Mouse (Mus musculus) stomach, embryonic 15.5 days (tissue): ENCODE measurements around the gene Dap. TPM values are rescaled to one million over a fixed set of nuclear protein-coding genes. Genes with fewer than 3 reads are reported as not detected.

Experiments
- ATAC-seq: fragments of 200-750 bp; cut with Nextera tagmentation; 2 replicates; pipeline ENCODE4 v1.8.0; 2017; ENCODE audit warnings: low read depth, moderate number of reproducible peaks, moderate TSS enrichment; ENCODE audit not compliant: insufficient read depth, low FRiP score
- H3K27ac ChIP-seq: fragments of 300-500 bp; sonication (generic); 2 replicates; pipeline ENCODE4 v1.5.1; 2015; ENCODE audit warnings: mild to moderate bottlenecking, inconsistent platforms
- H3K27me3 ChIP-seq: fragments of 300-500 bp; sonication (generic); replicated peaks from 2 replicates; pipeline ENCODE4 v1.6.1; 2015; ENCODE audit warnings: inconsistent platforms
- H3K36me3 ChIP-seq: fragments of 300-500 bp; sonication (generic); 2 replicates; pipeline ENCODE4 v1.6.1; 2015; ENCODE audit warnings: inconsistent platforms
- H3K4me1 ChIP-seq: fragments of 300-500 bp; sonication (generic); 2 replicates; pipeline ENCODE4 v1.6.1; 2015; ENCODE audit warnings: inconsistent platforms
- H3K4me2 ChIP-seq: fragments of 300-500 bp; sonication (generic); 2 replicates; pipeline ENCODE4 v1.6.1; 2015; ENCODE audit warnings: mild to moderate bottlenecking, inconsistent platforms
- H3K4me3 ChIP-seq: fragments of 300-500 bp; sonication (generic); replicated peaks from 2 replicates; pipeline ENCODE4 v1.5.1; 2015; ENCODE audit warnings: inconsistent platforms
- H3K9ac ChIP-seq: fragments of 300-500 bp; sonication (generic); 2 replicates; pipeline ENCODE4 v1.6.1; 2015; ENCODE audit warnings: inconsistent platforms
- H3K9me3 ChIP-seq: fragments of 300-500 bp; sonication (generic); 2 replicates; pipeline ENCODE4 v1.6.1; 2016; ENCODE audit warnings: inconsistent platforms
- WGBS: fragments of 180-500 bp; shearing (Covaris S2); methylation state at CpG from one replicate; pipeline ENCODE4 v1.1.7; 2015; 5-methylcytosine and 5-hydroxymethylcytosine counted together
- polyA plus RNA-seq: library from polyadenylated mRNA; unstranded; fragments of >200 nt; fragmentation: Nextera tagmentation; extraction: Ambion mirVana; gene quantifications from 2 replicates; pipeline ENCODE4 v1.2.1, GENCODE M21; 2015

Dap gene
- polyA plus RNA-seq, 1 experiment from 2014 or later = 112 TPM

DNA sequence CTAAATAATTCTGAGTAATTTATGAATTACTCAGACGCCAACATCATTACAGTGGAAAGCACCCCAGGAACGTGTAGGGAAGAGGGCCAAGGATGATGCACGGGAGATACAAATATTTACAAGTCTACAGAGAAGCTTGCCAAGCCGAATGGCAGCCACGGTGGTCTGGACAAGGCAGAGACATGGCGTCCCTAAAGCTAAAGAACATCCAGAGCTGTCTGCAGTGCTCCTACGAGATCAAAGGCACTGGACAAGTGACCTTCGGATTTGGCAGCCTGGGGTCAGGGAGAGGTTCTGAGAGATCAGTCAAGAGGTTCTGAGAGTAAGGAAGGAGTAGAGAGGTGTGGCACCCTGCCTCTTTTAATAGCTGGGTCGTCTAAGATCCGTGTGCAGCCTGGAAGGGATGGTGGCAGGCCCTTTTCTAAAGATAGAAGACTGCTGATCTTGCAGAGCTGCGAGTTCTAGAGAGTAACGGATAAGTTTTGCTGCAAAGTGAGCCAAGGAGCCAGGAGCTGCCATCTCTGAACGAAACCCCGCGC lies 449 bp upstream of the Dap start:
- 39% methylated on average over 15 of the region's 15 CpGs for WGBS
- no peaks in the 10 kb centered on the region for H3K36me3 ChIP-seq
- no peaks in the 10 kb centered on the region for H3K9me3 ChIP-seq
- peak overlapping the region; percentile 77 for H3K4me2 ChIP-seq
- H3K27ac ChIP-seq = peak overlapping the region; percentile 48
- peak overlapping the region; percentile 84 for H3K4me3 ChIP-seq
- ATAC-seq = peak; percentile 12
- no peaks in the 10 kb centered on the region for H3K27me3 ChIP-seq
- H3K9ac ChIP-seq = no peak overlapping the region; the same call in 1 of the 2 replicates
- peaks cover 8% of the 10 kb centered on the region; the same call in 1 of the 2 replicates for H3K4me1 ChIP-seq

DNA sequence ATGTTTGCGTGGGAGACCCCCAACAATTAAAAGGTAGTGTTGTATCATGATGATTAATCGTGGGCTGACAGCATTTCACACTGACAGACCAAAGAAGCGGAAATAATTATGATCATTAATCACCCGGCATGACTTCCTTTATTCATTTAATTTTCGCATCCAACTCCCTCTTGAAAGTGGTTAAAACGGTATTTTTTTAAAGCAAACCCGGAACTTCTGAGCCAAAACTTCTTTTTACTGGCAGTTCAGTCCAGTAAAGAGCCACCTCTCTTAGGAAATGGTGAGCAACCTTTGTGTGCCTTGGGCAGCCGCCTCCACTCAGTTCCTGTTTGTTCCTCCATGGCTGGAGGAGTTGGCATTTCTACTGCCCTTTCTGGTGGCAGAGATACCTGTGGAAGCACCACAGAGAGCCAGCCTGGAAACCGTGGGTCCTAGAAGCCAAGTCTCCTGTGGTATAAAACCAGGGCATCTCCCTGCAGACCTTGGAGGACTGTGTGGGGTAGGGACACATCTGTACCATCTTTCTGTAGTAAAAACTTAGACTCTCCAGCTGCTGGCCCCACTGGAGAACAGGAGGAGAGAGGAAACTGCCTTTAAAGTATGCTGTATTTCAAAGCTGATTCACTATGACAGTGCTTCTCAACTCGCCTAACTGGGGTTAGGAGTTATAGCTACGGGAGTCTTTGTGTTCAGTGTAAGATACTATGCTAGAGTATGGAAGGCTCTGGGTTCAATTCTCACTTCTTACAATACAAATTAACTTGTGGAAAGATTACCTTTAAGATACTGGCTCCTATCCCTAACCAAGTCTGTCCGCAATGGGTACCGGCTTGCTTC lies 910 bp downstream of the Dap start:
- ATAC-seq = no peak
- peak overlapping the region; percentile 77 for H3K4me2 ChIP-seq
- 24% methylated on average over 13 of the region's 13 CpGs for WGBS
- no peaks in the 10 kb centered on the region for H3K36me3 ChIP-seq
- H3K27me3 ChIP-seq = no peaks in the 10 kb centered on the region
- peak overlapping the region; percentile 84 for H3K4me3 ChIP-seq
- peak overlapping the region; percentile 86 for H3K27ac ChIP-seq
- H3K9me3 ChIP-seq = no peaks in the 10 kb centered on the region
- H3K4me1 ChIP-seq = peaks cover 8% of the 10 kb centered on the region; the same call in 1 of the 2 replicates
- H3K9ac ChIP-seq = peak overlapping the region; percentile 88

- H3K27me3 ChIP-seq = no peaks in the 10 kb centered on the region
- no peak for ATAC-seq
- H3K4me3 ChIP-seq = peak overlapping the region; percentile 84
- H3K9ac ChIP-seq = no peak overlapping the region
- peaks cover 8% of the 10 kb centered on the region; the same call in 1 of the 2 replicates for H3K4me1 ChIP-seq
- no peaks in the 10 kb centered on the region for H3K36me3 ChIP-seq
- H3K9me3 ChIP-seq = no peaks in the 10 kb centered on the region
- H3K27ac ChIP-seq = peak overlapping the region; percentile 86
- 71% methylated on average over 4 of the region's 4 CpGs for WGBS
- H3K4me2 ChIP-seq = peak overlapping the region; percentile 77
Measured at GRCm38 (mm10) chr15:31225643-31226325, 1.7 kb downstream of the Dap start.

GRCm38 (mm10) chr15:31226464-31226863 lies 2.4 kb downstream of the Dap start:
- WGBS = 61% methylated on average over 6 of the region's 6 CpGs
- H3K4me2 ChIP-seq = peak overlapping the region; percentile 77; the same call in 1 of the 2 replicates
- H3K27ac ChIP-seq = no peak overlapping the region
- H3K4me3 ChIP-seq = no peak overlapping the region; the same call in 1 of the 2 replicates
- no peak overlapping the region for H3K9ac ChIP-seq
- no peaks in the 10 kb centered on the region for H3K36me3 ChIP-seq
- H3K4me1 ChIP-seq = peaks cover 8% of the 10 kb centered on the region; the same call in 1 of the 2 replicates
- no peak for ATAC-seq
- H3K27me3 ChIP-seq = no peaks in the 10 kb centered on the region
- H3K9me3 ChIP-seq = no peaks in the 10 kb centered on the region

GRCm38 (mm10) chr15:31227793-31228192 lies 3.7 kb downstream of the Dap start:
- Histone ChIP-seq H3K9ac (no peak overlapping the region), H3K27me3 (no peaks in the 10 kb centered on the region), H3K4me2 (no peak overlapping the region), H3K4me1 (peaks cover 8% of the 10 kb centered on the region; the same call in 1 of the 2 replicates), H3K36me3 (no peaks in the 10 kb centered on the region), H3K4me3 (no peak overlapping the region), H3K27ac (no peak overlapping the region), H3K9me3 (no peaks in the 10 kb centered on the region)
- WGBS = 90% methylated on average over 8 of the region's 8 CpGs
- ATAC-seq = no peak

GRCm38 (mm10) chr15:31233006-31233405 lies 8.9 kb downstream of the Dap start:
- WGBS = 87% methylated on average over 1 of the region's 1 CpGs
- no peaks in the 10 kb centered on the region for H3K9me3 ChIP-seq
- H3K27ac ChIP-seq = no peak overlapping the region
- no peak overlapping the region for H3K9ac ChIP-seq
- no peaks in the 10 kb centered on the region for H3K27me3 ChIP-seq
- H3K4me3 ChIP-seq = no peak overlapping the region
- no peaks in the 10 kb centered on the region; the same call in 1 of the 2 replicates for H3K36me3 ChIP-seq
- ATAC-seq = no peak
- no peaks in the 10 kb centered on the region for H3K4me1 ChIP-seq
- H3K4me2 ChIP-seq = no peak overlapping the region

DNA sequence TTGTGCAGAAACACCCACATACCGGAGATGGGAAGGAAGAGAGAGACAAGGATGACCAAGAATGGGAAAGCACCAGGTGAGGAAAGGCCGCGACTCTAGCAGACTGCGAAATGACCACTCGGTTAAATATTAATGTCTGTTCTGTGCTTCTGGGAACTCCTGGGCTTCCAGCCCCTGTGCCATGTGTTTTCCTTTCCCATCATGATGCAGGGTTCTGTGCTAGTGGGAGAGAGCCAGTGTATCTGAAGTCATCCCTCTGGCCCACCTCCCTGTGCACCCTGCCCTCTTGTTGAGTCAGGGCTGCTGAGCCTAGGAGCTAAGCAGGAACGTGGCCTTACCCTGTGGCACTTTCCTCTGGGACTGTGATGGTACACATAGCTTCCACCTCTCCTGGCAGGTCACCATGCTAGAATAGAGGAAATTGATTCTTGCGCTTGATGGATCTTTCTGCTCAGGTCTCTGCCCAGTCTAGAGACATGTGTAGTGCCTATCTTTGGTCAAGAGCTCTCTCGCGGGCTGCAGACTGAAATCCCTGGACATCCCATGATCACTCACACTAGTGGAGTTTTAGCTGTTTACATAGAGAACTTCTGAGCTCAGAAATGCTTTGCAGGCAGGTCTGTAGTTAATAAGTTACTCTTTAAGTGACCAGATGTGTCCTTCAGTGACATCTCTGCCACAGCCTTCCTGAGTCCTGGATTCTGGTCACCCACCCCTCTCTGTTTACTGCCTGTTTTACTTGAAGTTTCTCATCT lies 11.9 kb downstream of the Dap start:
- peak; percentile 60; the same call in 1 of the 2 replicates for ATAC-seq
- no peaks in the 10 kb centered on the region for H3K27me3 ChIP-seq
- no peaks in the 10 kb centered on the region for H3K9me3 ChIP-seq
- H3K4me3 ChIP-seq = no peak overlapping the region
- H3K4me2 ChIP-seq = no peak overlapping the region
- peak overlapping the region; percentile 5; the same call in 1 of the 2 replicates for H3K27ac ChIP-seq
- WGBS = 69% methylated on average over 9 of the region's 9 CpGs
- H3K36me3 ChIP-seq = no peaks in the 10 kb centered on the region; the same call in 1 of the 2 replicates
- H3K9ac ChIP-seq = no peak overlapping the region
- H3K4me1 ChIP-seq = no peaks in the 10 kb centered on the region

DNA sequence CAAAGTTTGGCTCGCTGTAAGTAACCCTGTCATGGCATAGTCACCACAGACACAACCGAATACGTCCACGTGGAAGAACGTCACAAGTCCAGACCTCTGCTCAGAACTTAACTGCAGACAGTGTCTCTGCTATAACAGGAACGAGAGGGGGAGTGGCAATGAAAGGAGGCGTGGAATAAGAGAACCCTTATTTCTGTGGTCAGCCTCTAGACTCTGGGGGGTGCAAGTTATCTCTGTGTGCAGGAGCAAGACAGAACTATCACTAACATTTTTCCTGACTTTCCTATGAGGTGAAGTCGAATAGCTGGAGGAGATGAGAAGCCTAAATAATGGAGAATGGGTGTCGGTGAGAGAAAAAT lies 12.4 kb downstream of the Dap start:
- no peaks in the 10 kb centered on the region for H3K27me3 ChIP-seq
- no peak overlapping the region for H3K9ac ChIP-seq
- H3K36me3 ChIP-seq = no peaks in the 10 kb centered on the region; the same call in 1 of the 2 replicates
- no peak overlapping the region for H3K4me2 ChIP-seq
- H3K4me3 ChIP-seq = no peak overlapping the region
- H3K4me1 ChIP-seq = no peaks in the 10 kb centered on the region
- H3K27ac ChIP-seq = no peak overlapping the region
- no peaks in the 10 kb centered on the region for H3K9me3 ChIP-seq
- 84% methylated on average over 9 of the region's 9 CpGs for WGBS
- no peak for ATAC-seq

DNA sequence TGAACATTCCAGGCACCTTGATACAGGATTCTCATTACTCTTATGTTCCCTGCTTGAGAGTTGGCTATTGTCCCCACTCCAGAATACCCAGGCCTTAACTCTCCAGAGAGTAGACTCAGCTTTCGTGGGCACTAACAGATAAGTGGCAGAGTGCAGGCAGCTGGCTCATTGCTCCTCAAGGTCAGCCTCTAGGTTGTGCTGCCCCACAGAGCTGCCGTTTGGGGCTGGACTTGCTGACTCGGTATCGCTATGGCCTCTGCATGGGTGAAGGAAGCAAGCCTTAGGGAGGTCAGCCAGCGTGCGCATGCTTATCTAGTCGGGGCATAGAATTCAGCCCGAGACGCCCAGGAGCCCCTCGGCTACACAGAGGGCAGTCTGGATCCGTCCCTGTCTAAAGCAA lies 13.3 kb downstream of the Dap start:
- H3K4me2 ChIP-seq = no peak overlapping the region
- H3K36me3 ChIP-seq = peaks cover 2% of the 10 kb centered on the region; the same call in 1 of the 2 replicates
- no peaks in the 10 kb centered on the region for H3K4me1 ChIP-seq
- H3K4me3 ChIP-seq = no peak overlapping the region
- no peak overlapping the region for H3K9ac ChIP-seq
- 65% methylated on average over 11 of the region's 11 CpGs for WGBS
- no peaks in the 10 kb centered on the region for H3K27me3 ChIP-seq
- H3K27ac ChIP-seq = no peak overlapping the region
- ATAC-seq = no peak; the same call in 1 of the 2 replicates
- H3K9me3 ChIP-seq = no peaks in the 10 kb centered on the region

GRCm38 (mm10) chr15:31237898-31238297 lies 13.8 kb downstream of the Dap start:
- Histone ChIP-seq H3K36me3 (peaks cover 2% of the 10 kb centered on the region; the same call in 1 of the 2 replicates), H3K9ac (no peak overlapping the region), H3K4me1 (no peaks in the 10 kb centered on the region), H3K9me3 (no peaks in the 10 kb centered on the region), H3K4me3 (no peak overlapping the region), H3K4me2 (no peak overlapping the region), H3K27me3 (no peaks in the 10 kb centered on the region), H3K27ac (no peak overlapping the region)
- WGBS = 57% methylated on average over 5 of the region's 5 CpGs
- ATAC-seq = no peak

DNA sequence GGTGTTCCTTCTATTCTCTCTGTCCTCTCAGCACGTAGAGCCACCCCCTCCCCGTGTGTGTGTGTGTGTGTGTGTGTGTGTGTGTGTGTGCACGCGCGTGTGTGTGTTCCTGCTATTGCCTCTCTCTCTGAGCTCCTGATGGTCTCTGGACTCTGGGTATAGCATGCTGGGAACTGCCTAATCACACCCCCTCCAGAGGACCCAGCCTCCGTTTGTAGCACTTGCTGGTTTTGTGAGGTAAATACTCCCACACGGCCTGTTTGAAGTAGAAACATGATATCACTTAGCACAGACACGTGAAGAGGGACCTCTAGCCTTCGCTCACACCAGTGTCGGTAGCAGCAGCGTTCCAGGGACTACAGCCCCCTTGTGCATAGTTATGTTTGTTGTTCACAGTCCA lies 14.5 kb downstream of the Dap start:
- Histone ChIP-seq H3K4me1 (no peaks in the 10 kb centered on the region), H3K27ac (no peak overlapping the region), H3K4me3 (no peak overlapping the region), H3K27me3 (no peaks in the 10 kb centered on the region), H3K9me3 (no peaks in the 10 kb centered on the region), H3K4me2 (no peak overlapping the region), H3K36me3 (peaks cover 2% of the 10 kb centered on the region; the same call in 1 of the 2 replicates), H3K9ac (no peak overlapping the region)
- ATAC-seq = no peak
- 59% methylated on average over 11 of the region's 11 CpGs for WGBS
